Mouse (Mus musculus) splenic B cell, adult 2 months (primary cell): ENCODE measurements around the gene Tenm3.

ENCODE experiments used
- DNase-seq: peaks from one replicate; pipeline ENCODE4 v3.0.0-alpha.2; 2011; ENCODE audit warnings: low read depth, low spot score
- H3K27me3 ChIP-seq: 2 replicates; pipeline ENCODE4 v1.6.1; 2012; ENCODE audit warnings: mild to moderate bottlenecking, low read length, moderate library complexity, mixed read lengths; ENCODE audit not compliant: control insufficient read depth, poor library complexity, insufficient read depth, severe bottlenecking
- H3K36me3 ChIP-seq: 2 replicates; pipeline ENCODE4 v1.6.1; 2012; ENCODE audit warnings: mild to moderate bottlenecking, low read length, moderate library complexity, mixed read lengths; ENCODE audit not compliant: control insufficient read depth, poor library complexity, insufficient read depth, severe bottlenecking

The Tenm3 gene

GRCm38 (mm10) chr8:48445690-48446089, 398.1 kb downstream of the Tenm3 start:
- no peak for DNase-seq
- no peaks in the 10 kb centered on the region for H3K27me3 ChIP-seq
- no peaks in the 10 kb centered on the region for H3K36me3 ChIP-seq

GRCm38 (mm10) chr8:48439491-48439890, 404.3 kb downstream of the Tenm3 start:
- no peaks in the 10 kb centered on the region for H3K36me3 ChIP-seq
- DNase-seq = no peak
- no peaks in the 10 kb centered on the region; the same call in 1 of the 2 replicates for H3K27me3 ChIP-seq

DNA sequence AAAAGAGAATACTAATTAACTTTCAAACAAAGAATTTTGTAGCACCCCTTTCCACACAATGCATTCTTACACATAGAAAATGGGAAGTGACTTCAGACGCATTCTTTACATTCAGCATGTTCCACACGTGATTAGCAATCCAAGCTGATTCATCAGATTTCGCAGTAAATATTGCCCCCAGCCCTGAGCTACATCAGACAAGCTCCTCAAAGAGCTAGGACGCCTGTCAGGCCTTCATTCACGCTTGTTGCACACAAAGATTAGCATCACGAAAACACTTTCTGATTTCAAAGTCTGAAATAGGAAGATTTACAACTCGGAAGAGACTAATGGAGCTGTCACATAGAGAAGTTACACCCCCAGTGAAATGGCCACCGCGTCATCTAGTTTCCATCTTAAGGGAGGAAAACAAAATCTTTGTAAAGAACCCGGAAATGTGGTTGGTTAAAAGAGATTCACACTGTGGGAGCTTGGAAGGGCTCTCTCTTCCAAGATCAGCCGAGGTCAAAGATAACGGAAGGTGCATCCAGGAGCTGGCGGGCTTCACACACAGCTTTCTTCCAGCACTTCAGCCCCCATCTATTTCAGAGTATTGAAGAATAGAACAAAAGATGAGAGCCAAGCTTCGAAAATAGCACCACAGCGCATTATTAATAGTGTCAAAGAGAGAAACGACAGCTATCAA, 406.1 kb downstream of the Tenm3 start:
- no peak for DNase-seq
- Histone ChIP-seq H3K36me3 (no peaks in the 10 kb centered on the region), H3K27me3 (no peaks in the 10 kb centered on the region; the same call in 1 of the 2 replicates)

GRCm38 (mm10) chr8:48425101-48425500, 418.6 kb downstream of the Tenm3 start:
- no peaks in the 10 kb centered on the region for H3K36me3 ChIP-seq
- no peaks in the 10 kb centered on the region for H3K27me3 ChIP-seq
- DNase-seq = no peak

DNA sequence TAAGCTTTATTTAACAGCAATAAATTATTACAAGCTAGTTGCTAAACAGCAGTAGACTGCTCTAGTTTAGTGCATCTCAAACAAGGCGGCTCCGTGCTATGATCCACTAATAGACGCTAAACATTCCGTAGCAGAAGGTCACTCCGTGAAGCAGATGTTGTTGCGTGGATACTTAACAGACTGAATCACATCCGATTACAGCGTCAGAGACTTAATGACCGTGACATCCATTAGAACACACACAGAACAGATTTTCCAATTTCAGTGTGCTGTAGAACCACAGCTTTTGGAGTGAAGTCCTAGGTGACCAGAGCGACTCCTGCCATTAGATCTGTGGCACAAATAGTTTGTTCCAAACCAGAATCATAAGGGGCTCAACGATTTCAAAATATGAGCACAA, 426.0 kb downstream of the Tenm3 start:
- H3K27me3 ChIP-seq = no peaks in the 10 kb centered on the region
- H3K36me3 ChIP-seq = no peaks in the 10 kb centered on the region
- DNase-seq = no peak

DNA sequence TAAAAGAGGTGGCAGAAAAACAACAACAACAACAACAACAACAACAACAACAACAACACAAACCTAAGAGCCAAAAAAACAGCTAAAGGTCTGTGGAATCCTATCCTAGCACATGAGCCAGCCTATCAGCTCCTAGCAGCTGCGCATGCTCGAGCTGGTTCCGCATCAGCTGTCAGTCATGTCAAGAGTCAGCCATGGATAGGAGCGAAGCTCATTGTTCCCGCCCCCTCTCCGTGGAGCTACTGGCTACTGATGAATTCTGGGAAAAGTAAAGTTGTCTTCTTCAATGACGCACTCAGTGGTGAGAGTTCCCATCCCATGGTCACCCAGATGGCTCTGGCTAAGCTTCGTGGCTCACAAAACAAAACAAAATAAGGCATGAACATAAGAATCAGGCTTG, 432.8 kb downstream of the Tenm3 start:
- Histone ChIP-seq H3K27me3 (no peaks in the 10 kb centered on the region), H3K36me3 (no peaks in the 10 kb centered on the region)
- no peak for DNase-seq

GRCm38 (mm10) chr8:48400572-48400972, 443.2 kb downstream of the Tenm3 start:
- no peak for DNase-seq
- no peaks in the 10 kb centered on the region for H3K36me3 ChIP-seq
- H3K27me3 ChIP-seq = no peaks in the 10 kb centered on the region

DNA sequence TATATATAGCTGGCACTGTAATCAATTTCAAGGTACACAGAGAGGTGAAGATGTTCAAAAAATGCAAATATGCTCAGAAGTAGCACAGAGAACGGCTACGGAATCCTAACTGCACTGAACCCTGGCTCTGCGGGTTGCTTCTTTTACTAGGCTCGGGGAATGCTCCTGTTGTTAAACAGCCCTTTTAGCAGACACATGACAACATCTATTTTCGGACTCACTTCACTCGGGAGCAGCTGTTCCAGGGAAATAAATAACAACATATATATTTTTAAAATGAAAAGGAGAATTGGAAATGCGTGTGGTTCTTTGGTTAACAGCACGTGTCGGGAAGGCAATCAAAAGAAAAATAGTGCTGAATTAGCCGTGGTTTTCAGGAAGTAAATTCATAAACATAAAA, 457.9 kb downstream of the Tenm3 start:
- DNase-seq = no peak
- Histone ChIP-seq H3K36me3 (no peaks in the 10 kb centered on the region), H3K27me3 (no peaks in the 10 kb centered on the region)

GRCm38 (mm10) chr8:48380035-48380434, 463.7 kb downstream of the Tenm3 start:
- H3K36me3 ChIP-seq = no peaks in the 10 kb centered on the region

DNA sequence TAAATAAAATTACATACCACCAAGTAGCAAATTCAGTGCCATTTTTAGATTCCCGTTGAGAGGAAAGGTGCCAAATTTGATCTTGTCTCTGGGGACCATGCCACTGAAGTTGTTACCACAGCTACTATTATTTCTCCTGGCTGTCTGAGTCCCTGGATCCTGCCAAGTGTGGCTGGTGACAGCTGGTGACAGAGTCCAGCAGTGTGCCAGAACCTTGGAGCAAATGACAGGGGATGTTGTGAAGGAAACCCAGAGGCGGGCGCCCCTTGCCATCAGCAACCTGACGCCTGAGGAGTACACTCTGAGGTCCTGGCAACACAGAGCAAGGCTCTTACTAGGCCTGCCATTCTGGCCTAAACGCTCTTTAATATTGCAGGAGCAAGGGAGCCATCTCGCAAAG, 467.0 kb downstream of the Tenm3 start:
- no peaks in the 10 kb centered on the region for H3K27me3 ChIP-seq
- no peaks in the 10 kb centered on the region for H3K36me3 ChIP-seq
- DNase-seq = no peak

More at GRCm38 (mm10) chr8:48380035-48380434, 463.7 kb downstream of the Tenm3 start:
- no peaks in the 10 kb centered on the region for H3K27me3 ChIP-seq
- no peak for DNase-seq

DNA sequence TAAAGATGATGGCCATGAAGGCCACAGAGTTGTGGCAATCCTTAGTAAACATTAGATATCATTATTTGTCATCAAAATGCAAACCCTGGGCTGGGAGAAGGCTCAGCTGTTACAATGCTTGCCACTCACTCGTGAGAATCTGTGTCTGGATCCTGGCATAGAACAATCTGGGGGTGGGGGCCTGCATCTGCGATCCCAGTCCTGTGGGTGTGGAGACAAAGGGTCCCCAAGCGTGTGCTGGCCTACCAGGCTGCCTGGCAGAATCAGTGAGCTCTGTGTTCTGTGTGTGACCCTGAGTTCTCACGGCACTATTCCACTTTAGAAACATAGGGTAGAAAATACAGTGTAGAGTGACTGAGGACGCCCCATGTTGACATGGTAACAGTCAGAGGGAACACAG, 468.6 kb downstream of the Tenm3 start:
- H3K36me3 ChIP-seq = no peaks in the 10 kb centered on the region
- no peaks in the 10 kb centered on the region for H3K27me3 ChIP-seq

DNA sequence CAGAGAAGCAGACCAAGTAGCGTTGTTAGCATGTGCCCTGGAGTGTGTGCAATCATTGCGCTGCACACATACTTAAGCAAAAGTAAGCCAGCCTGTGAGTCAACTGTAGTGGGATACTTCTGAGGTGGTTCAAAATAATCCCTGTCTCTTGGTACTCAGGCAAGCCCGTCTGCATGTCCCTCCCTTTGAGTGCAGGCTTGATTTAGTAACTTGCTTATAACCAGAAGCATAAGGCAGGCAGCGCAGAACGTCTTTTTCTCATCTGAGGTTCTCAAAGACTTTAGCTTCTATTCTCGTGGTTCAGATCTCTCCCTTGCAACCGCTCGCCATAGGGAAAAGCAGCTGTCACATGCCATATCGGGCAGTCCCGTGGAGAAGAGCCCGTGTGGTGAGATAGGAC, 470.3 kb downstream of the Tenm3 start:
- H3K36me3 ChIP-seq = no peaks in the 10 kb centered on the region
- no peak for DNase-seq

More for the DNA sequence above, 468.6 kb downstream of the Tenm3 start:
- DNase-seq = no peak

DNA sequence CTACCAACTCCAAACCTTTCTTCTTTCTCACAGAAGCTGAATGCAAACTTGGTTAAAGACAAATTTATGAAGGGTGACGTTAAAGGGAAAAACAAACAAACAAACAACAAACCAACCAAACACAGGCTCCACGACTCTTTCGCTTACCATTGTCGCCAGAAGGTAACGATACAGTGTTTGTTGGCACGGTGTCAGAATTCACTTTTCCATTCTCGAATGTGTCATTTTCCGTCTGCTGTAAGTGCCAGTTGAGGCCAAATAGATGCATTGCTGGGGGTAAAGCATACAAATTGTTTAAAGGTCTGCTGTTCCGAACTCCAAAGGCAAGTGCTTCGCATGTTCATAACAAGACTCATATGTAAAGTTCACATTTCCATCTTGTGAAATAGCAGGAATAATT, 476.6 kb downstream of the Tenm3 start:
- Histone ChIP-seq H3K27me3 (no peaks in the 10 kb centered on the region), H3K36me3 (no peaks in the 10 kb centered on the region)
- DNase-seq = no peak

More for the DNA sequence above, 470.3 kb downstream of the Tenm3 start:
- H3K27me3 ChIP-seq = no peaks in the 10 kb centered on the region

DNA sequence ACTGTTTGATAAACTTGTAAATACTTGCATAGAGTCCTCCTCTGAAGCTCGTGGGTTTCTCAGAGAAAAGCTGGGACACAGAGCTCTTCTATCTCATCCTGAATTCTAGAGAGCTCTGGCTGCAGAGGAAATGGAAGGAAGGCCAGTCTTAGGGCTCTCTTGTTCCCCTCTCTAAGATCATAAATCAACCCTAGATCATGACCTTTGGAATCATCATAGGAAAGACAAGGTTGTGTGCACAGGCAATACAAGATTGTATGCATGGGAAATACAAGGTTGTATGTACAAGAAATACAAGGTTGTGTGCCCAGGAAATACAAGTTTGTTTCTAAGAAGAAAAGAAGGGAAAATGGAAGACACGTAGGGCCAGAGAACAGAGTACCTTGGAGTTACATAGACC, 486.9 kb downstream of the Tenm3 start:
- H3K36me3 ChIP-seq = no peaks in the 10 kb centered on the region
- DNase-seq = no peak

DNA sequence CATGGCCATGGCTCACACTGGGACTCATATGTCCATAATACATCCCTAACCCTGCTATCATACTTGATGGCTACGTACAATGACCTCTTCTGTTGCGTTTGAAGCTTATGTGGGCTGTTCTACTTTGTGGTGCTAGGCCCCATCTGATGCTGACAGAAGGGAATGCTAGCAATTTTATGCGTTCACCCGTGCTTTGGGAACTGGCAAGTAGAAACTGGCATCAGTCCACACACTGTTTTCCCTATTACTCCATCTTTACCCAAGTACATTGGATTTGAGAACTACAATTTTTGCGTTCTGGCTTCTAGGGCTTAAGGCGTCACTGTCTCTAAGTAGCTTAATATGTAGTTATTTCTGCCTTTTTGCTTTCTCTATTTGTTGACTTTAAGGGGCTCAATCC, 490.3 kb downstream of the Tenm3 start:
- Histone ChIP-seq H3K36me3 (no peaks in the 10 kb centered on the region), H3K27me3 (no peaks in the 10 kb centered on the region)
- DNase-seq = no peak

More for the DNA sequence above, 486.9 kb downstream of the Tenm3 start:
- no peaks in the 10 kb centered on the region for H3K27me3 ChIP-seq

- H3K36me3 ChIP-seq = no peaks in the 10 kb centered on the region
- DNase-seq = no peak
- no peaks in the 10 kb centered on the region for H3K27me3 ChIP-seq
Observed at GRCm38 (mm10) chr8:48348901-48349300, 494.9 kb downstream of the Tenm3 start.
